Mouse (Mus musculus): ENCODE measurements around the gene Gm49673.
"Not testable (repeated sequence)": the region's sequence is repeated elsewhere in the genome, so short reads cannot be mapped to it uniquely, and the experiment has no call there.

DNA sequence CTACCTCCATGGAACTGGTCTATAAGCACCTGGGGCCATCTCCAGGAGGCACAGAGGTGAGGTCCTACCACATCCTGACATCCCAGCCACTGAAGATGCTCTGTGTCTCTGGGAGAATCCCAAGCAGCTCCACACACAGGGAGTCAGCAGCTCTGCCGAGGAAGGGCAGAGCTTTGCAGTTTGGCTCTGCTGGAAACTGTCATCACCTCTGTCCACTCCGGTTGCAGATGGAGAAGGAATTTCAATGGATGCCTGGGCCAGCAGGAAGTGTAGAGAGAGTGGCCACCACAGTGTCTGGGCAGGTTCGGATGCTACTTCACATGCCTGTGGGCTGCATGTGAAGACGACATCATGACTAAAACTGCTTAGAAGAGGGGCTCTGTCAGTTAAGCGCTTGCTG, 106.4 kb downstream of the Gm49673 start:
- not testable (repeated sequence) for TF ChIP-seq CTCF (conservative IDR thresholded peaks at IDR 0.05; ENCODE audit: low read length); NANOG (IDR thresholded peaks at IDR 0.05; ENCODE audit: borderline replicate concordance, low read length)
